Mouse (Mus musculus) embryonic fibroblast, embryonic 13.5 days (primary cell): ENCODE data around the gene Hist1h1e.

Source experiments
- CTCF ChIP-seq: IDR thresholded peaks from 2 replicates; pipeline ENCODE4 v1.5.1; 2011; ENCODE audit warnings: mild to moderate bottlenecking, control low read depth, low read length, moderate library complexity, borderline replicate concordance; ENCODE audit not compliant: insufficient read depth
- POLR2A ChIP-seq: IDR thresholded peaks from 2 replicates; pipeline ENCODE4 v1.6.1; 2011; ENCODE audit warnings: low read depth, mild to moderate bottlenecking, control low read depth, low read length, moderate library complexity

DNA sequence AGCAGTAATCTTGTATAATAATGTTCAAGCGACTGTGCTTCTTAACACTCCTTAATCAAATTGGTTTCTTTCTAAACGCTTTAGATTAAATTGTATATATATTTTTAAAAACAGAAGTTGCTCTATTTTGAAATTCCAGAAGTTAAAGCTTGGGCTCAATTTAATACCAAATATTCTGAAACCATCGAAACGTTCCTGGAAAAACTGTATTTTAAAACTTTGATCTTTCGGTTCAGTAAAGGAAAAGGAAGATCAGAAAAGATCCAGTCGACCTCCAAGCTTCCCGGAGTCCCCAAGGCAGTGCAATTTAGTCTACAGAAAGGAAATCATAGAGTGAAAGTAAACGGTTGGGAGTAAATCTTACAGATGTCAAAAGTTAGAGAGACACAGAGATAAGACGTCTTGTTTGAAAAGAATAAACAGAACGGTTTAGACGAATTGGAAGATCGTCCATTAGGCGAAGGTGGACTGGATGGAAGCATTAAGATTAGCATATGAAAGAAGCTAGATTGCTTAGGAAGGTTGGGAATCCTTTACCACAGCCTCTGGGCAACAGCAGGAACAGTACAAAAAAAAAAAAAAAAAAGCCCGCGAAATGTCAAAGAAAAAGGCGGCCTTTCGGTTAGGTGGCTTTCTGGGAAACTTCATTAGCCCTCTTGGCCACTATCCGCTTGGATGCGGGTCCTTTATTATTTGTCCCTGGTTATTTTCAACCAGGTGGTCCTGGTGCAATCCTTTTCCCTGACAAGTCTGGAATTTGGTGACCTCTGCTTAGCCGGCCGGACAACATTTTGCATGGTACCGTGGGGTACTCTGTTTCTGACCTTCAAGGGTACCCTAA lies 36.0 kb downstream of the Hist1h1e start:
- TF ChIP-seq CTCF (no peak), POLR2A (peak; percentile 33; the same call in 1 of the 2 replicates)
